Mouse (Mus musculus): ENCODE data around the gene Rhot1. TPM values are rescaled to one million over a fixed set of nuclear protein-coding genes. Genes with fewer than 3 reads are reported as not detected.

Gene Rhot1
- 53.8 TPM for polyA plus RNA-seq (2017; shearing (Covaris generic))

GRCm38 (mm10) chr11:80208860-80209800, at the start of gene Rhot1:
TSS of gene Rhot1 (plus strand) at chr11:80209019.

GRCm38 (mm10) chr11:80183705-80184255, 25.0 kb upstream of the Rhot1 start, which contains the start of gene Rnf135:
TSS of gene Rnf135 (plus strand) at chr11:80183851.

DNA sequence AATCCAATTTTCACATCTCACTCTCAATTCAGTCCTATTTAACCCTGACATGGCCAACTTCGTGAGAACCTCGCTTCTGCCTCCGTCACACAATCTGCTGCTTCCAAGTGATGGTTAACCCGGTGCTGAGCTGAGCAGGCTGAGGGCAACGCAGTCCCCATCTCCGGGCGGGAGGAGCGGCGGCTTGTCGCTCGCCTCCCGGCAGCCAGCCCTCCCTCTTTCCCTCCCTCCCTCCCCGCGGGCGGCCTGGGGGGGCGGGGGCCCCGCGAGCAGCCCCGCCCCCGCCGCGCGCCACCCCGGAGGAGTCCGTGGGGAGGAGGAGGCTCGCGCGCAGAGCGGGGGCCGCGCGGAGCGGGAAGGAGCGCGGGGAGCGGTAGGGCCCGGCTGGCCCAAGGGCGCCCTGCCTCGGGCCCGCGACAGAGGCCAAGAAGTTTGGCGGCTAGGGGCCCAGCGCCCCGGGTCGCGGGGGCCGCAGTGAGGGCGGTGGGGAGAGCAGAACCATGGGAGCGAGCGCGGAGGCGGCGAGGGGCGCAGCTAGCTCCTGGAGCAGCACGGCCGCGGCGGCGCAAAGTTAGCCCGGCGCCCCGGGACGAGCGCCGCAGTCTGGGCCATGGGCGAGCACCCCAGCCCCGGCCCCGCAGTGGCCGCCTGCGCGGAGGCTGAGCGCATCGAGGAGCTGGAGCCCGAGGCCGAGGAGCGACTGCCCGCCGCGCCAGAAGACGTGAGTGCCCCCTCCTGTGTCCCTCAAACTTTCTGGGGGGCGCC, 91.9 kb downstream of the Rhot1 start, which contains the start of gene Rhbdl3:
TSS of gene Rhbdl3 (plus strand) at position 362 of the 765 bp plus-strand sequence.

Other genes with a start within 250 kb of the Rhot1 start
- gene Utp6, start 246.6 kb upstream of the Rhot1 start, polyA plus RNA-seq (2017; shearing (Covaris generic)) = 56.8 TPM
- 64.9 TPM for gene Suz12, start 215.9 kb upstream of the Rhot1 start, polyA plus RNA-seq (2017; shearing (Covaris generic))
- gene Crlf3, start 128.0 kb upstream of the Rhot1 start, polyA plus RNA-seq (2017; shearing (Covaris generic)) = 376 TPM
- gene Atad5, start 119.6 kb upstream of the Rhot1 start, polyA plus RNA-seq (2017; shearing (Covaris generic)) = 4.3 TPM
- 20.8 TPM for gene Tefm, start 66.8 kb upstream of the Rhot1 start, polyA plus RNA-seq (2017; shearing (Covaris generic))
- gene Adap2, start 54.9 kb upstream of the Rhot1 start, polyA plus RNA-seq (2017; shearing (Covaris generic)) = 0.23 TPM
- gene Rnf135, start 25.2 kb upstream of the Rhot1 start, polyA plus RNA-seq (2017; shearing (Covaris generic)) = 9.8 TPM
- gene Rhbdl3, start 91.9 kb downstream of the Rhot1 start, polyA plus RNA-seq (2017; shearing (Covaris generic)) = 2.3 TPM
- gene 5730455P16Rik, start 169.0 kb downstream of the Rhot1 start, polyA plus RNA-seq (2017; shearing (Covaris generic)) = 13.6 TPM
- 207 TPM for gene Zfp207, start 174.3 kb downstream of the Rhot1 start, polyA plus RNA-seq (2017; shearing (Covaris generic))
- gene Psmd11, start 219.6 kb downstream of the Rhot1 start, polyA plus RNA-seq (2017; shearing (Covaris generic)) = 169 TPM

All from CD4-positive, CD25-positive, alpha-beta regulatory T cell (primary cell).